Mouse (Mus musculus) embryonic facial prominence, embryonic 14.5 days (tissue): Measurements from ENCODE around the gene Apex1. TPM values are rescaled to one million over a fixed set of nuclear protein-coding genes. Genes with fewer than 3 reads are reported as not detected.
"Not testable (repeated sequence)": the region's sequence is repeated elsewhere in the genome, so short reads cannot be mapped to it uniquely, and the experiment has no call there.

ENCODE experiments used
- ATAC-seq: fragments of 200-750 bp; cut with Nextera tagmentation; 2 replicates; pipeline ENCODE4 v1.8.0; 2017; ENCODE audit warnings: low read depth, moderate number of reproducible peaks, moderate TSS enrichment
- DNase-seq: peaks from one replicate; pipeline ENCODE4 v3.0.0-alpha.2; 2015; ENCODE audit warnings: low spot score
- H3K27ac ChIP-seq: fragments of 300-500 bp; sonication (generic); replicated peaks from 2 replicates; pipeline ENCODE4 v1.5.1; 2014; ENCODE audit warnings: low read depth, mild to moderate bottlenecking, low read length, moderate library complexity
- H3K27me3 ChIP-seq: fragments of 300-500 bp; sonication (generic); replicated peaks from 2 replicates; pipeline ENCODE4 v1.6.1; 2014; ENCODE audit warnings: low read length; ENCODE audit not compliant: control insufficient read depth, insufficient read depth
- H3K36me3 ChIP-seq: fragments of 300-500 bp; sonication (generic); 2 replicates; pipeline ENCODE4 v1.6.1; 2014; ENCODE audit warnings: low read length, mixed read lengths; ENCODE audit not compliant: control insufficient read depth, insufficient read depth
- H3K4me1 ChIP-seq: fragments of 300-500 bp; sonication (generic); 2 replicates; pipeline ENCODE4 v1.6.1; 2014; ENCODE audit warnings: antibody characterized with exemption, low read length; ENCODE audit not compliant: control insufficient read depth, insufficient read depth
- H3K4me2 ChIP-seq: fragments of 300-500 bp; sonication (generic); 2 replicates; pipeline ENCODE4 v1.6.1; 2014; ENCODE audit warnings: low read depth, mild to moderate bottlenecking, low read length, moderate library complexity, mixed read lengths
- H3K4me3 ChIP-seq: fragments of 300-500 bp; sonication (generic); 2 replicates; pipeline ENCODE4 v1.5.1; 2014; ENCODE audit warnings: low read depth, mild to moderate bottlenecking, low read length
- H3K9ac ChIP-seq: fragments of 300-500 bp; sonication (generic); 2 replicates; pipeline ENCODE4 v1.6.1; 2014; ENCODE audit warnings: low read depth, mild to moderate bottlenecking, low read length, moderate library complexity, mixed read lengths
- H3K9me3 ChIP-seq: fragments of 300-500 bp; sonication (generic); 2 replicates; pipeline ENCODE4 v1.6.1; 2016; ENCODE audit warnings: low read length; ENCODE audit not compliant: control insufficient read depth
- WGBS: fragments of 180-500 bp; shearing (Covaris S2); extraction: QIAGEN DNeasy Blood & Tissue Kit; methylation state at CpG from one replicate; pipeline ENCODE4 v1.1.7; 2014; 5-methylcytosine and 5-hydroxymethylcytosine counted together
- polyA plus RNA-seq: library from polyadenylated mRNA; unstranded; fragments of >200 nt; fragmentation: Nextera tagmentation; extraction: Ambion mirVana; gene quantifications from 2 replicates; pipeline ENCODE4 v1.2.1, GENCODE M21; 2014

Apex1 gene
- polyA plus RNA-seq, 1 experiment from 2014 or later = 177 TPM

GRCm38 (mm10) chr14:50936649-50937048 lies 11.9 kb downstream of the Apex1 start:
- ATAC-seq (no peak), DNase-seq (no peak)
- no peaks in the 10 kb centered on the region for H3K9me3 ChIP-seq
- H3K4me1 ChIP-seq = no peaks in the 10 kb centered on the region
- H3K4me3 ChIP-seq = no peak overlapping the region
- H3K27me3 ChIP-seq = no peaks in the 10 kb centered on the region
- 57% methylated on average over 1 of the region's 1 CpGs for WGBS
- H3K9ac ChIP-seq = no peak overlapping the region
- no peak overlapping the region for H3K4me2 ChIP-seq
- H3K36me3 ChIP-seq = no peaks in the 10 kb centered on the region
- no peak overlapping the region for H3K27ac ChIP-seq

GRCm38 (mm10) chr14:50938119-50938908 lies 13.5 kb downstream of the Apex1 start:
- no peaks in the 10 kb centered on the region for H3K4me1 ChIP-seq
- no peak overlapping the region for H3K4me3 ChIP-seq
- H3K27me3 ChIP-seq = no peaks in the 10 kb centered on the region
- H3K36me3 ChIP-seq = no peaks in the 10 kb centered on the region
- H3K9ac ChIP-seq = no peak overlapping the region
- ATAC-seq = no peak
- no peaks in the 10 kb centered on the region for H3K9me3 ChIP-seq
- no peak overlapping the region for H3K4me2 ChIP-seq
- DNase-seq = no peak
- H3K27ac ChIP-seq = no peak overlapping the region
- 85% methylated on average over 3 of the region's 3 CpGs for WGBS

GRCm38 (mm10) chr14:50938940-50939339 lies 14.2 kb downstream of the Apex1 start:
- no peak for DNase-seq
- H3K9me3 ChIP-seq = no peaks in the 10 kb centered on the region

GRCm38 (mm10) chr14:50943932-50944667 lies 19.3 kb downstream of the Apex1 start, which contains the start of gene Gm49342:
TSS of gene Gm49342 (plus strand) at chr14:50944517.
- ATAC-seq (peak; percentile 99), DNase-seq (peak; percentile 97)
- peaks cover 4% of the 10 kb centered on the region for H3K4me1 ChIP-seq
- peak within 1 kb of the TSS; percentile 66 for H3K4me2 ChIP-seq
- H3K36me3 ChIP-seq = no peaks in the 10 kb centered on the region
- H3K9ac ChIP-seq = peak within 1 kb of the TSS; percentile 65
- no peaks in the 10 kb centered on the region for H3K27me3 ChIP-seq
- 16% methylated on average over 31 of the region's 31 CpGs for WGBS
- no peaks in the 10 kb centered on the region for H3K9me3 ChIP-seq
- peak within 1 kb of the TSS; percentile 88 for H3K27ac ChIP-seq
- H3K4me3 ChIP-seq = peak within 1 kb of the TSS; percentile 54

More at GRCm38 (mm10) chr14:50938940-50939339, 14.2 kb downstream of the Apex1 start:
- Histone ChIP-seq H3K4me3 (no peak overlapping the region), H3K4me1 (no peaks in the 10 kb centered on the region), H3K36me3 (no peaks in the 10 kb centered on the region), H3K27me3 (no peaks in the 10 kb centered on the region), H3K4me2 (no peak overlapping the region), H3K9ac (no peak overlapping the region), H3K27ac (no peak overlapping the region)
- 48% methylated on average over 2 of the region's 2 CpGs for WGBS
- ATAC-seq = no peak

- under 1% methylated on average over 15 of the region's 15 CpGs for WGBS
- H3K9ac ChIP-seq = peak overlapping the region; percentile 65
Measured at GRCm38 (mm10) chr14:50944668-50945033, 19.9 kb downstream of the Apex1 start.

GRCm38 (mm10) chr14:50945081-50945480 lies 20.3 kb downstream of the Apex1 start:
- H3K4me2 ChIP-seq = peak overlapping the region; percentile 66
- WGBS = 10% methylated on average over 6 of the region's 6 CpGs
- not testable (repeated sequence) for H3K4me1 ChIP-seq, ATAC-seq, H3K36me3 ChIP-seq, H3K9me3 ChIP-seq, H3K27me3 ChIP-seq, DNase-seq
- peak overlapping the region; percentile 88 for H3K27ac ChIP-seq
- peak overlapping the region; percentile 54 for H3K4me3 ChIP-seq
- peak overlapping the region; percentile 65 for H3K9ac ChIP-seq

More at GRCm38 (mm10) chr14:50944668-50945033, 19.9 kb downstream of the Apex1 start:
- Histone ChIP-seq H3K4me3 (peak overlapping the region; percentile 54), H3K4me2 (peak overlapping the region; percentile 66), H3K27ac (peak overlapping the region; percentile 88)
- H3K36me3 ChIP-seq, H3K4me1 ChIP-seq, H3K27me3 ChIP-seq, H3K9me3 ChIP-seq: not testable (repeated sequence)
- DNase-seq (peak; percentile 52), ATAC-seq (peak; percentile 97)

- peak overlapping the region; percentile 65 for H3K9ac ChIP-seq
- not testable (repeated sequence) for H3K27me3 ChIP-seq, H3K9me3 ChIP-seq, H3K4me1 ChIP-seq, ATAC-seq, H3K36me3 ChIP-seq, DNase-seq, H3K27ac ChIP-seq
- 30% methylated on average over 3 of the region's 3 CpGs for WGBS
- H3K4me3 ChIP-seq = peak overlapping the region; percentile 54
- peak overlapping the region; percentile 66 for H3K4me2 ChIP-seq
Measured at GRCm38 (mm10) chr14:50945526-50945925, 20.8 kb downstream of the Apex1 start.

- Histone ChIP-seq H3K4me3 (no peak overlapping the region), H3K4me1 (no peaks in the 10 kb centered on the region), H3K9ac (no peak overlapping the region), H3K4me2 (no peak overlapping the region), H3K36me3 (peaks cover 9% of the 10 kb centered on the region; the same call in 1 of the 2 replicates), H3K27me3 (no peaks in the 10 kb centered on the region), H3K27ac (no peak overlapping the region), H3K9me3 (no peaks in the 10 kb centered on the region)
- ATAC-seq (no peak), DNase-seq (no peak)
- WGBS = 89% methylated on average over 10 of the region's 10 CpGs
Measured at GRCm38 (mm10) chr14:50955487-50955886, 30.7 kb downstream of the Apex1 start.
